Mouse (Mus musculus): ENCODE measurements at regions not wholly inside any gene's neighbourhood (a gene's known extent, or its start where the extent isn't known, plus 50 kb on each side); places are given as distances from the start of the nearest gene placed in this dataset.

- DNase-seq (ENCODE audit: low read depth, low spot score): no peak
Observed at GRCm38 (mm10) chr5:12222622-12223021, 160.6 kb upstream of the Sema3d start.

GRCm38 (mm10) chr5:12233377-12234096, 149.6 kb upstream of the Sema3d start:
- no peak for DNase-seq (ENCODE audit: low read depth, low spot score)

- DNase-seq (ENCODE audit: low read depth, low spot score): no peak
Observed at GRCm38 (mm10) chr5:12243179-12243805, 139.9 kb upstream of the Sema3d start.

- no peak for DNase-seq (ENCODE audit: low read depth, low spot score)
Observed at GRCm38 (mm10) chr5:12293685-12294084, 89.5 kb upstream of the Sema3d start.

- no peak for DNase-seq (ENCODE audit: low read depth, low spot score)
Observed at GRCm38 (mm10) chr5:12297331-12297730, 85.9 kb upstream of the Sema3d start.

- no peak for DNase-seq (ENCODE audit: low read depth, low spot score)
Observed at GRCm38 (mm10) chr5:12301833-12302808, 81.1 kb upstream of the Sema3d start.

- no peak for DNase-seq (ENCODE audit: low read depth, low spot score)
Observed at GRCm38 (mm10) chr5:12309408-12309807, 73.8 kb upstream of the Sema3d start.

- DNase-seq (ENCODE audit: low read depth, low spot score): no peak
Observed at GRCm38 (mm10) chr5:12332648-12333305, 50.4 kb upstream of the Sema3d start.

Data from ES-CJ7 (cell line).